Mouse (Mus musculus): ENCODE measurements around the gene March4.

The March4 gene

DNA sequence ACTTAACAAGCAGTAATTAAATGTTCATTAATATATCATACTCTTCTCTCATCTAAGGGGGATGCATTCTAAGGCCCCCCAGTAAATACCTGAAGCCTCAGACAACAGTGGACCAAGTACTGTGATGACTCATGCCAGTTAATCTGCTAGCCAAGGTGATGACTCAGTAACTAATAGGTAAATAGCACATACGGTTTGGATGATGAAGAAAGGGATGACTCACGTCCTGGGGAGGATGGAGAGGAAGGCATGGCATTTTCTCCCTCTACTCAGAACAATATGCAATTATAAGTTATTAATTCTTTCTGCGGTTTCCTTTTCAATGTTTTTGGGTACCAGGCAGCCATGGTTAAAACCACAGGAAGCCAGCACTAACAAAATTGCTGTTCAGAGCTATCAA lies 87.0 kb downstream of the March4 start:
- no peak for DNase-seq (ENCODE audit: low spot score)

GRCm38 (mm10) chr1:72442747-72443146 lies 94.0 kb downstream of the March4 start:
- no peak for DNase-seq (ENCODE audit: low spot score)

- no peak for DNase-seq (ENCODE audit: low spot score)
Measured at GRCm38 (mm10) chr1:72439146-72439545, 97.6 kb downstream of the March4 start.

DNA sequence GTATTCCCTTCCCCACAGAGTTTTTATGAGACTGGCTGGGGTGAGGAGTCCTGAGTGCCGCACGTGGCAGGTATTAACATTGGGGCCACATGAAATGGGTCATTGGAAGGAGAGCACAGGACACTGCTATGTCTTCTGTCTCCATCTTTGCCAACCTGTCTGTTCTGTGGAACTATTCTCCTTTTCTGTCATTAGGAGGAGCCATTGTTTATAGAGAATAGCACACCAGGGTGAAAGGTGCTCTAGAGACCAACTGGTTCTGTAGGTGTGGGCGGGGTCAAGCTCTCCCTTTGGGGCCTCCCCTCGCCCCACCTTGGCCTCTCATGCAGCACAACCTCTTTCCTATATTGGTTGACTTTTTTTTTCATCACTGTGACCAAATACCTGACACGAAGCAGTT lies 99.8 kb downstream of the March4 start:
- no peak for DNase-seq (ENCODE audit: low spot score)

DNA sequence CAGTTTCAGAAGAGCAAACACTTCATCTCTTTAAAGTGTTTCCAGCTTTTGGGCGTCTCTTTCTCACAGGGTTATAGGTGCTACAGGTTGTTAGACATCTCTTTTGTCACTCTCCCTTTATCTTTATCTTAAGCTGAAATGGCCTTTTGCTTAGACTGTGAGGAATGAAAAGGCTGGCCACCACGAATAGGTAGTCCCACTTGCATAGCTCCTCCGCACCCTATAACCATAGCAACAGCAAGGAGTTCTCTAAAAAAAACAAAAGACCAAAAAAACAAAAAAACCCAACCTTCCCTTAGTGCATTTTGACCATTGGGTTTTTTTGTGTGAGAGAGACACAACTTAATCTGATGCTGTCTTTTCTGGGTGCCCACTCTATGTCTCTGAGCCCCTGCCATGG lies 102.2 kb downstream of the March4 start:
- DNase-seq (ENCODE audit: low spot score) = no peak

GRCm38 (mm10) chr1:72432579-72432978 lies 104.2 kb downstream of the March4 start:
- DNase-seq (ENCODE audit: low spot score) = no peak

GRCm38 (mm10) chr1:72429107-72429807 lies 107.5 kb downstream of the March4 start:
- DNase-seq (ENCODE audit: low spot score) = peak; percentile 31

GRCm38 (mm10) chr1:72428526-72428925 lies 108.2 kb downstream of the March4 start:
- peak; percentile 16 for DNase-seq (ENCODE audit: low spot score)

DNA sequence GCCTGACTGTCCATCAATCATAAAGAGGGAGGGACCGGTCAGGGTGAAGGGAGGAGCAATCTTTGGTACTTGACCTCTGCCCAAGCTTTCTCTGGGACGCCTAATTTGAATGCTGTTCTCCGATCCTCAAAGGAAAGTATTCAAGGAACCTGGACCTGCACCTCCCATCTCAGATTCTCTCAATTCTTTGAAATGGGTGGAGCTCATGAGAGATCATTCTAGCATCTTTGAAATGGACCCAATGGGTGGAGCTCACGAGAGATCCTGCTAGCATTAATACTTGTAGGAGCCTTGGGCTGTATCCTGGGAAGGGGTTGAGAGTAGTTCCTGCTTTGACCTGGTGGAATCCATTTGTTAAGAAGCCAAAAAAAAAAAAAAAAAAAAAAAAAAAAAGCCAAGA lies 110.3 kb downstream of the March4 start:
- DNase-seq (ENCODE audit: low spot score) = no peak

DNA sequence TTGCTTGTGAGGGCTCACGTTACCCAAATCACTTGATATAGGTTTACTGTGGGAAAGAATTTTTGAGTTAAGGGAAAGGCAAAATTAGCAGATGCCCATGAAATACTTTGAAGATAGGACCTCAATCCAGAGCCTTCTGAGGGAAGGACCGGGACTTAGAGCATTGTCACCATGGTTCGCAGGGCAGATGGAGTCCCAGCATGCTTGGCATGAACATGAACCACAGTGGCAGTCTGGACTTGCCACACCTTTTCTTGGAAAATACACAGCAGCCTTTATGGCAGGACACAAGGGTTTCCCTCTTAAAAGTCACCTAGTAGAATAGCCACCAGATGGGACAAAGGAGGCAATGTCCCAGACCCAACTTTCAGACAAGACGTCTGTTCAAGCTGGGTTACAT lies 114.6 kb downstream of the March4 start:
- DNase-seq (ENCODE audit: low spot score) = no peak

- peak; percentile 20 for DNase-seq (ENCODE audit: low spot score)
Measured at GRCm38 (mm10) chr1:72420220-72420619, 116.5 kb downstream of the March4 start.

GRCm38 (mm10) chr1:72418744-72419655 lies 117.7 kb downstream of the March4 start:
- DNase-seq (ENCODE audit: low spot score) = no peak

DNA sequence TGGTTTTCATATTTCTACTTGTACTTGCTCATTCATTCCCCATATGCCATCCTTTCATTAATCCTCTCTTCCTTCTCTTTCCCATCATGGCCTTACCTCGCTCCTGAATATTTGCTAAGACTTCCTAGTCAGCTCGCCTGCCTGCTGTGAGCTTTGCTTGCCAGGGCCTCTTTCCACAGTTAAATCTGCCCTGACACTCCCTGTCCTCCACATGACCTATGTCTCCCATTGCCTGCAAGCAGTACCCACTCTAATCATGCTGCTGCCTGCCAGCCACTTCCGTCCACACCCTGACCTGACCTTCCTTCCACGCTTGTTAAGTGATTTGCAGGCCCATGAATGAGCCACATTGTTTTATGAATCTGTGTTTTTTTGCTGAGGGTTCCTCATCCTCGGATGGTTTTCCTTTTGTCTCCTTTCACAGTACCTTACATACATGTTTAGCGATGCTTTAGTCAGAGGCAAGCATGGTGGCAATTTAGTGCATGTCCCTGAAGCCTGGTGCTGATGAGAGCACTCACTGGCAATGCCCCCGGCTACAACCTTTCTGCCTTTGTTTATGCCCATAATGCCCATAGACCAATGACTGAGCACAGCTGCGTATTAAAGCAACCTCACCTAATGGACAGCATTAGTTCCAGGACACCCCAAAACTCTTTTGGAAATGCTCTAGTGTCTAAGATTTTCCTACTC lies 122.0 kb downstream of the March4 start:
- DNase-seq (ENCODE audit: low spot score) = no peak

- no peak for DNase-seq (ENCODE audit: low spot score)
Measured at GRCm38 (mm10) chr1:72414133-72414532, 122.6 kb downstream of the March4 start.

DNA sequence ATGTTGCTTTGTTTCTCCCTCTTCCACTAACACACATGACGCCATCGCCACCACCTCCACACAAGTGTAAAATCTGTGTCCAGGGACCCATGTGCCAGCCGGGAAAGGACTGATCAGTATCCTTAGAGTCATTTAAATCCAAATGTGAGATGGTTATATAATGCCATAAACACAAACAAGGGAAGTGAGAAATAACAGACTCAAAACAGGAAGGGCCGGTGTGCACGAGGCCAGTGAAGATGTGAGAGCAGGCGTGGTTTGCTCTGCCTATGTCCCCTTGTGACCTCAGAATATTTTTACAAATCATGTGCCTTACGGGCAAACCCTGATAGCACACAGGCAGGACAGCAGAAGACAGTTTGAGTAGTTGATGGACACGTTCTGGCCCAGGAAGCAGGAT lies 123.5 kb downstream of the March4 start:
- no peak for DNase-seq (ENCODE audit: low spot score)

- no peak for DNase-seq (ENCODE audit: low spot score)
Measured at GRCm38 (mm10) chr1:72411108-72411507, 125.6 kb downstream of the March4 start.

- no peak for DNase-seq (ENCODE audit: low spot score)
Measured at GRCm38 (mm10) chr1:72409936-72410335, 126.8 kb downstream of the March4 start.

- DNase-seq (ENCODE audit: low spot score) = no peak
Measured at GRCm38 (mm10) chr1:72406505-72407079, 130.1 kb downstream of the March4 start.

- no peak for DNase-seq (ENCODE audit: low spot score)
Measured at GRCm38 (mm10) chr1:72401331-72402069, 135.2 kb downstream of the March4 start.

- DNase-seq (ENCODE audit: low spot score) = no peak
Measured at GRCm38 (mm10) chr1:72400616-72401015, 136.1 kb downstream of the March4 start.

GRCm38 (mm10) chr1:72399720-72400401 lies 136.9 kb downstream of the March4 start:
- DNase-seq (ENCODE audit: low spot score) = no peak

Data from lung, postnatal 25 days (tissue).